Mouse (Mus musculus): Measurements from ENCODE around the gene Myom1. TPM values are rescaled to one million over a fixed set of nuclear protein-coding genes. Genes with fewer than 3 reads are reported as not detected.

The Myom1 gene
- polyA plus RNA-seq, 1 experiment from 2014 or later = 10.8 TPM

- H3K4me2 ChIP-seq (ENCODE audit: low read depth, low read length) = no peak overlapping the region
- WGBS = 90% methylated on average over 5 of the region's 5 CpGs
- ATAC-seq = no peak
- no peaks in the 10 kb centered on the region for H3K36me3 ChIP-seq (ENCODE audit: control insufficient read depth, insufficient read depth, low read length)
- H3K27me3 ChIP-seq (replicated peaks; ENCODE audit: control insufficient read depth, insufficient read depth, low read length) = no peaks in the 10 kb centered on the region
- H3K9ac ChIP-seq (ENCODE audit: low read depth, low read length) = no peak overlapping the region
- no peaks in the 10 kb centered on the region for H3K9me3 ChIP-seq (ENCODE audit: control insufficient read depth, low read length)
- H3K27ac ChIP-seq (ENCODE audit: low read length) = no peak overlapping the region
- H3K4me1 ChIP-seq (ENCODE audit: control insufficient read depth, insufficient read depth, low read length) = peaks cover 12% of the 10 kb centered on the region
- no peak overlapping the region for H3K4me3 ChIP-seq (ENCODE audit: low read length)
These were observed 4.5 kb downstream of the Myom1 start for GRCm38 (mm10) chr17:71006976-71007375.

GRCm38 (mm10) chr17:71008676-71009075 lies 6.2 kb downstream of the Myom1 start:
- H3K27ac ChIP-seq (ENCODE audit: low read length) = no peak overlapping the region
- H3K27me3 ChIP-seq (replicated peaks; ENCODE audit: control insufficient read depth, insufficient read depth, low read length) = no peaks in the 10 kb centered on the region
- H3K4me1 ChIP-seq (ENCODE audit: control insufficient read depth, insufficient read depth, low read length) = peaks cover 4% of the 10 kb centered on the region; the same call in 1 of the 2 replicates
- ATAC-seq = no peak
- 85% methylated on average over 3 of the region's 3 CpGs for WGBS
- H3K9ac ChIP-seq (ENCODE audit: low read depth, low read length) = no peak overlapping the region
- no peak overlapping the region for H3K4me3 ChIP-seq (ENCODE audit: low read length)
- H3K9me3 ChIP-seq (ENCODE audit: control insufficient read depth, low read length) = no peaks in the 10 kb centered on the region
- H3K36me3 ChIP-seq (ENCODE audit: control insufficient read depth, insufficient read depth, low read length) = no peaks in the 10 kb centered on the region
- H3K4me2 ChIP-seq (ENCODE audit: low read depth, low read length) = no peak overlapping the region

GRCm38 (mm10) chr17:71009751-71010150 lies 7.3 kb downstream of the Myom1 start:
- Histone ChIP-seq H3K4me1 (ENCODE audit: control insufficient read depth, insufficient read depth, low read length) (no peaks in the 10 kb centered on the region), H3K4me3 (ENCODE audit: low read length) (no peak overlapping the region), H3K9ac (ENCODE audit: low read depth, low read length) (no peak overlapping the region), H3K36me3 (ENCODE audit: control insufficient read depth, insufficient read depth, low read length) (no peaks in the 10 kb centered on the region), H3K4me2 (ENCODE audit: low read depth, low read length) (no peak overlapping the region), H3K27me3 (replicated peaks; ENCODE audit: control insufficient read depth, insufficient read depth, low read length) (no peaks in the 10 kb centered on the region), H3K27ac (ENCODE audit: low read length) (no peak overlapping the region), H3K9me3 (ENCODE audit: control insufficient read depth, low read length) (no peaks in the 10 kb centered on the region)
- ATAC-seq = no peak
- 63% methylated on average over 1 of the region's 1 CpGs for WGBS

GRCm38 (mm10) chr17:71010646-71011242 lies 8.3 kb downstream of the Myom1 start:
- Histone ChIP-seq H3K27me3 (replicated peaks; ENCODE audit: control insufficient read depth, insufficient read depth, low read length) (no peaks in the 10 kb centered on the region), H3K27ac (ENCODE audit: low read length) (no peak overlapping the region), H3K9me3 (ENCODE audit: control insufficient read depth, low read length) (no peaks in the 10 kb centered on the region), H3K9ac (ENCODE audit: low read depth, low read length) (no peak overlapping the region), H3K4me2 (ENCODE audit: low read depth, low read length) (no peak overlapping the region), H3K4me3 (ENCODE audit: low read length) (no peak overlapping the region), H3K4me1 (ENCODE audit: control insufficient read depth, insufficient read depth, low read length) (no peaks in the 10 kb centered on the region), H3K36me3 (ENCODE audit: control insufficient read depth, insufficient read depth, low read length) (no peaks in the 10 kb centered on the region)
- ATAC-seq = no peak; the same call in 1 of the 2 replicates
- WGBS = 67% methylated on average over 7 of the region's 7 CpGs

GRCm38 (mm10) chr17:71011931-71012662 lies 9.7 kb downstream of the Myom1 start:
- Histone ChIP-seq H3K27me3 (replicated peaks; ENCODE audit: control insufficient read depth, insufficient read depth, low read length) (no peaks in the 10 kb centered on the region), H3K9ac (ENCODE audit: low read depth, low read length) (no peak overlapping the region), H3K4me3 (ENCODE audit: low read length) (no peak overlapping the region), H3K27ac (ENCODE audit: low read length) (no peak overlapping the region), H3K4me1 (ENCODE audit: control insufficient read depth, insufficient read depth, low read length) (no peaks in the 10 kb centered on the region), H3K36me3 (ENCODE audit: control insufficient read depth, insufficient read depth, low read length) (no peaks in the 10 kb centered on the region), H3K4me2 (ENCODE audit: low read depth, low read length) (no peak overlapping the region), H3K9me3 (ENCODE audit: control insufficient read depth, low read length) (no peaks in the 10 kb centered on the region)
- 88% methylated on average over 9 of the region's 9 CpGs for WGBS
- no peak for ATAC-seq

DNA sequence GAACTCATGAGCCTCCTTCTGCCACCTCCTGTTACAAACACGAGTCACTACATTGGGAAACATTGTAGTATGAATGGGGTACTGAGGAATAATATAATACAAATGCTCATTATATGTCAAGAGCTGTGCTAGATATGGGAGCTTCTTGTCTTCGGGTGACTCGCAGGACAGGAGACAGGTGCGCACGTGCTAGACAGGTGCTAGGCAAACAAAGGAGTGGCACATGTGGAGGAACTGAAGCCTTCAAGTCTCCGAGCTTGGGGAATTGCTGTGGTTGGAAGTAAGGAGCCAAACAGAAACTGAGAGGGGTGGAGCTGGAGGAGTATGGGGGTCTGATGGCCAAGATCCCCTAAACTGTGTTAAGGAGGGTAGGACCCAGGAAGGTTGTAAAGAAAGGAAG lies 10.7 kb downstream of the Myom1 start:
- no peak overlapping the region for H3K9ac ChIP-seq (ENCODE audit: low read depth, low read length)
- no peak overlapping the region for H3K27ac ChIP-seq (ENCODE audit: low read length)
- no peaks in the 10 kb centered on the region for H3K4me1 ChIP-seq (ENCODE audit: control insufficient read depth, insufficient read depth, low read length)
- WGBS = 71% methylated on average over 6 of the region's 6 CpGs
- H3K36me3 ChIP-seq (ENCODE audit: control insufficient read depth, insufficient read depth, low read length) = no peaks in the 10 kb centered on the region
- no peaks in the 10 kb centered on the region for H3K27me3 ChIP-seq (replicated peaks; ENCODE audit: control insufficient read depth, insufficient read depth, low read length)
- peak; percentile 57; the same call in 1 of the 2 replicates for ATAC-seq
- no peak overlapping the region for H3K4me3 ChIP-seq (ENCODE audit: low read length)
- no peak overlapping the region for H3K4me2 ChIP-seq (ENCODE audit: low read depth, low read length)
- no peaks in the 10 kb centered on the region for H3K9me3 ChIP-seq (ENCODE audit: control insufficient read depth, low read length)

DNA sequence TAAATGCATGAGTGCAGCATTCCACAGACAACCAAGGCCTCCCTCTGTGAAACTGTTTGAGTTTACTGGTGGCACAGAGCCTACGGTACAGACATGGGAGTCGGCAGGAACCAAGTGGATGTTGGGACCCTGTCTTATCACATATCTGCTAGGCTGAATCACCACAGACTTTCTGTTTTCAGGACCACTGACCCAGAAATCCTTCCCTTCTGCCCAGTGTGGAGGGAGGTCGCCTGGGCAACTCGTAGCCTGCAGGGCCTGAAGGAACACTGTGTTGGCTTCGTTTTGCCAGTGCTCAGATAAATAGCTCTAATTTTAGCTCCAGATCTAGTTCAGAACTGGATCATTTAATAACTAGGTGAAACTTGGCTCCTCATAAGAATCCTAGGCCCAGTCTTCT lies 12.5 kb downstream of the Myom1 start:
- no peak for ATAC-seq
- Histone ChIP-seq H3K27me3 (replicated peaks; ENCODE audit: control insufficient read depth, insufficient read depth, low read length) (no peaks in the 10 kb centered on the region), H3K36me3 (ENCODE audit: control insufficient read depth, insufficient read depth, low read length) (no peaks in the 10 kb centered on the region), H3K4me3 (ENCODE audit: low read length) (no peak overlapping the region), H3K27ac (ENCODE audit: low read length) (peak overlapping the region; percentile 28; the same call in 1 of the 2 replicates), H3K4me1 (ENCODE audit: control insufficient read depth, insufficient read depth, low read length) (peaks cover 8% of the 10 kb centered on the region), H3K4me2 (ENCODE audit: low read depth, low read length) (no peak overlapping the region), H3K9ac (ENCODE audit: low read depth, low read length) (no peak overlapping the region), H3K9me3 (ENCODE audit: control insufficient read depth, low read length) (no peaks in the 10 kb centered on the region)
- 64% methylated on average over 5 of the region's 5 CpGs for WGBS

DNA sequence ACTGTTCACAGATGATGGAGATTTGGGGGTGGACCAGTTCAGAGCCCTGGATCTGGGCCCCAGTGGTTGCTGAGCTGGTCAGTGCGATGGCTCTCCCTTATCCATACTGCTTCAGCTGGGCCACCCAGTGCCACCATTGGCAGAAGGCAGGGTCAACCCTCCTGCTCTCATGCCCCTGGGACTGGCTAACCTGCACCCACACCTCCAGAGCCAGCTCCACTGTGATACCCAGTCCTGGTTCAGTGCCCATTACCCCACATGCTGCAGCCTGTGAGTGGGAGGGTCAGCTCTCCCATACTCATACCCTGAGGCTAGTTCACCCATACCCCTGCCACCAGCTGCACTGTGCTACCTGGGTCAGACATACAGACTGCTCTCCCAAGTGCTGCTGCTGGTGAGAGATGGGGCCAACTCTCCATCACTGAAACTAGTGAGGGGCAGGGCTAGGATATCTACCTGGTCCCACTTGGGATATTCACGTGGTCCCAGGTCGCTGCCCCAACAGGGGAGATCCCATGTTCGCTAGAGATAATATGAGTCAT lies 15.1 kb downstream of the Myom1 start:
- Histone ChIP-seq H3K4me3 (ENCODE audit: low read length) (no peak overlapping the region), H3K27ac (ENCODE audit: low read length) (no peak overlapping the region), H3K9ac (ENCODE audit: low read depth, low read length) (no peak overlapping the region), H3K4me2 (ENCODE audit: low read depth, low read length) (no peak overlapping the region), H3K27me3 (replicated peaks; ENCODE audit: control insufficient read depth, insufficient read depth, low read length) (no peaks in the 10 kb centered on the region), H3K36me3 (ENCODE audit: control insufficient read depth, insufficient read depth, low read length) (no peaks in the 10 kb centered on the region), H3K9me3 (ENCODE audit: control insufficient read depth, low read length) (no peaks in the 10 kb centered on the region), H3K4me1 (ENCODE audit: control insufficient read depth, insufficient read depth, low read length) (peaks cover 8% of the 10 kb centered on the region)
- 86% methylated on average over 4 of the region's 4 CpGs for WGBS
- ATAC-seq = no peak; the same call in 1 of the 2 replicates

GRCm38 (mm10) chr17:71018151-71018550 lies 15.7 kb downstream of the Myom1 start:
- WGBS = 98% methylated on average over 3 of the region's 3 CpGs
- H3K4me1 ChIP-seq (ENCODE audit: control insufficient read depth, insufficient read depth, low read length) = peaks cover 8% of the 10 kb centered on the region

More at GRCm38 (mm10) chr17:71018151-71018550, 15.7 kb downstream of the Myom1 start:
- no peaks in the 10 kb centered on the region for H3K27me3 ChIP-seq (replicated peaks; ENCODE audit: control insufficient read depth, insufficient read depth, low read length)
- H3K9ac ChIP-seq (ENCODE audit: low read depth, low read length) = no peak overlapping the region
- H3K9me3 ChIP-seq (ENCODE audit: control insufficient read depth, low read length) = no peaks in the 10 kb centered on the region
- H3K27ac ChIP-seq (ENCODE audit: low read length) = no peak overlapping the region
- no peak overlapping the region for H3K4me3 ChIP-seq (ENCODE audit: low read length)
- H3K36me3 ChIP-seq (ENCODE audit: control insufficient read depth, insufficient read depth, low read length) = no peaks in the 10 kb centered on the region
- no peak overlapping the region for H3K4me2 ChIP-seq (ENCODE audit: low read depth, low read length)
- ATAC-seq = no peak
